Mouse (Mus musculus): ENCODE results near the gene Cubn. TPM values are rescaled to one million over a fixed set of nuclear protein-coding genes. Genes with fewer than 3 reads are reported as not detected.

Gene Cubn
- total RNA-seq, 4 experiments from 2014 or later = 0.26 to 0.49 (median 0.35) TPM

DNA sequence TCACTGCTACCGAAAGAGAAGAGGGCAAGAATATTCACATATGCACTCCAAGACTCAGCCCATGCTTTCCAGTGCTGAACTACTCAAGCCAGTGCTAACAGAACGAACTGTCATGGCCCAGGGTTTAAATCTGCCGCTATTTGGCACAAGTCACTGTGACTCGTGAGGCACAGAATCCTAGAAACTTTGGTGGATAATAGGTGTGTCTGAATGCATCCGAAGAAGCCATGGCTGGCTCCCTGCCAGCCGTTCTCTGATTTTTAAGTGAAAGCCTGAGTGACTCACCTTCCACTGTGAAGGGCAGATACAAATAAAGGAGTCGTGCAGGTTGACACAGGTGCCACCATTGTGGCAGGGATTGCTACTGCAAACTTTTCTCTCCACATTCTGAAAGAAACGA, 5.1 kb downstream of the Cubn start:
- no peak for DNase-seq (ENCODE audit: low spot score in 2 of 2)

DNA sequence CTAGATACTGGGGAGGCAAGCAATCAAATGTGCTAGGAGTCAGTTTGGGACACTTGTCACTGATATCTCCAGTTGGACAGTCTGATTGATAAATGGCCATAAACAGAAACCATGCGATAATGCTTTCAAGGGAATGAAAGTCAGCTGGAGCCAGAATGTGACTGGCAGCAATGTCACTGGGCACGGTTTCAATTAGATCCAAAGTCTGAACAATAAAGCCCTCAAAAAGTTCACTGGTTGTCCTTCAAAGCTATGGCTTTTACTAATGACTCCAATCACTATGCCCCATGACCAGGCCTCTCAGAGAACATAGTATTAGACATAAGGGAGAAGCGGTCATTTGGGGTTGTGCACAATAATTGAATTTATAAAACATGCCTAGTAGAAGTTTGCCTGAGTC, 7.0 kb downstream of the Cubn start:
- DNase-seq (ENCODE audit: low spot score in 2 of 2) = no peak

DNA sequence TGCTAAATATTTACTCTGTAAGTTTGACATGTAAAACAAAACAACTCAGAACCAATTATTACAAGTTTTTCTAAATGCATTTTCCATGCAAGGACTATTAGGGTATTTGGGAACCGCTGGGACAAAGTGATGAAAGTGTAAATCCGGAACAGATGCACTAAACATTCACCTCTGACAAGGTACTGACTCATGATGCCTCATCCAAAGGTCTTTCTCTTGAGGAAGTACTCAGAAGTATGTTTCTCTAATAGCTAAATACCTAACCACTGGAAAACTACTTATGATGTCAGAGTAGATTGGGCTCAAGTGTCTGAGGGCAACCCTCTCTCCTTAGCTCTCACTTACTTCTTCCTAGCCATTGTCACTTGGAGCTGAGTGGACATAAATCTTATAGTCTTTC, 10.9 kb downstream of the Cubn start:
- DNase-seq (ENCODE audit: low spot score in 2 of 2) = no peak

DNA sequence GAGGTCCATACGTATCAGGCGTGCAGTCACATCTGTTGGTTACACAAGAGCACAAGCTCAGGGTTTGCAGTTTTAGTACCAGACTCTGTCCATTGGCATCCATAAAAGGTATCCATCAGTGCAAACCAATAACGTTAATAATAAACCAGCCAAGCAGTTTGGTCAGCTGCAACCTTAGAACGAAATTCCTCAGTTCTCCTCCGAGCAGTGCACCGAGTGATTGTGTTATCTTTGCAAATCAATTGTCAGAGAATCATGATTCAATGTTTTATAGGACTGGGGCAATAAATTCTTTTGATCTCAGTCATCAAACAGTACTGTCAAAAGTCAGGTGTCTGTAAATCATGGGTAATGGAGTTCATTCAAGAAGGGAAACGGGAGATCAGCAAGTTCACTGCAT, 12.4 kb downstream of the Cubn start:
- no peak for DNase-seq (ENCODE audit: low spot score in 2 of 2)

DNA sequence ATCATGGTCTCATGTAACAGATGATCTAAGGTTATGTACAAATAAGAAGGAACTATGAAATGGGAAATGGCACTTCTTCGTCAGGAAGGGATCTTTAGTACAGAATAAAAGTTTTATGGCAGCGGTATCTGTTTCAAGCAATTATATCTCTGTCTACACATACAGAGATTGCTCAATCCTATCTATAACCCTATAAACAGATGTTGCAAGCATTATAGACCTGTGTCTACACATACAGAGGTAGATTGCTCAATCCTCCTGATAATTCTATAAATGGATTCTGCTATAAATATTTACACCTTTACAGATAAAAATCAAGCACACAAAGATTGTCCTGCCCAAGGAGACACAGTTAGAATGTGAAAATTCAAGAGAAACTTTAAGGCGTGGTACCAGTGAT, 21.5 kb downstream of the Cubn start:
- DNase-seq (ENCODE audit: low spot score in 2 of 2) = no peak

- DNase-seq (ENCODE audit: low spot score in 2 of 2) = no peak
Observed at GRCm38 (mm10) chr2:13469641-13470040, 22.0 kb downstream of the Cubn start.

GRCm38 (mm10) chr2:13466685-13467084, 24.9 kb downstream of the Cubn start:
- no peak for DNase-seq (ENCODE audit: low spot score in 2 of 2)

GRCm38 (mm10) chr2:13458088-13458487, 33.5 kb downstream of the Cubn start:
- DNase-seq (ENCODE audit: low spot score in 2 of 2) = no peak

DNA sequence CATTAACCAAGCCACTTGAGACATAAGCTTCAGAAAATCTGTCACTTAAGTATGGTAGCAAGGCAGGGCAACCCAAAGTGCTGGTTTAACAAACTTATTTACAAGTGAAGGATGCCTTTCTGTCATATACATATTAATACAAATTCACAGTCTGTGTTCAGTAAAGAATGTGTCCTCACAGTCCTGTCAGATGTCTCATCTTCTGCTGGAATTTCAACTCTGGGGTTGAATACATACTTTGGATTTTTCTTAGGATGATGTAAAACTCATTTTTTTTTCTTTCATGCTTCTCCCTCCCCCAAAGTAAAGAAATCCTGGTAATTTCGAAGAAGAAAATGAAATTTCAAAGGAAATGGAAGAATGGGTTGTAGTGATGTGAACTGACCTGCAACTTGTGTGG, 34.8 kb downstream of the Cubn start:
- DNase-seq (ENCODE audit: low spot score in 2 of 2) = no peak

- DNase-seq (ENCODE audit: low spot score in 2 of 2) = no peak
Observed at GRCm38 (mm10) chr2:13451495-13452491, 39.8 kb downstream of the Cubn start.

GRCm38 (mm10) chr2:13450895-13451294, 40.7 kb downstream of the Cubn start:
- no peak for DNase-seq (ENCODE audit: low spot score in 2 of 2)

- DNase-seq (ENCODE audit: low spot score in 2 of 2) = no peak
Observed at GRCm38 (mm10) chr2:13450470-13450869, 41.1 kb downstream of the Cubn start.

DNA sequence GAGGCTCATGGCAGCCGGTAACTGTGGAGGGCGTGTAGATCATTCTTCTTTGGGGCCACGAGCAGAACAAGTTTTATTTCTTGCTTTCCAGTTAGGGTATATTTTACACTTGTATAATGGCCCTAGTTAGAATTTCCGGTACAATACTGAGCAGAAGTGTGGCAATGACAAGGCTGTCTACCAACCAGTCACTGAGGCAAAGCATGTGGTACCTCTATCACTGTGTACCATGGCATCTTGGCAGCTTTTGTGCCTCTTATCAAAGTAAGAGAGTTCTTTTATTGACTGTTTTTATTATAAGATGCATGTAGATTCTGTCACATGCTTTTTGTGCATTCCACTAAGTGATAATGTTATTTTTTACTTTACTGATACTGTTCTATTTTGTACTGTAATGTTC, 46.5 kb downstream of the Cubn start:
- DNase-seq (ENCODE audit: low spot score in 2 of 2) = no peak

DNA sequence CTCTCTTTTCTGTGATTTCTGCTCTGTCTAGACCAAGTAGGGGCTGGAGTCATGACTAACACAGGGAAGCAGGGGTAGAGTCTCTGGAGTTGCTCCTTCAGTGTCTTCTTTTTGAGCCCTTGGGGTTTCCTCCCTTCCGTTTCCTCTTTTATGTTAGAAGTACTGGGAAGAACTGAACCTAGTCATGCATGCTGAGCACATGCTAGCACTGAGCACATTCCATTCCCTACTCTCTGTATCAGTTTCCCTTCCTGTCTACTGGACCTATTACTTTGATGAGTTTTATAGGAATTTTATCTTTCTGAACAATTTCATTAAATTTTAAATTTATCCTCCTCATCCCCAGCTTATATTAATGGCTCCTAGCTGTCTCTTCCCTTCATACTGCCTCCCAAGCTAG, 52.6 kb downstream of the Cubn start:
- no peak for DNase-seq (ENCODE audit: low spot score in 2 of 2)

GRCm38 (mm10) chr2:13438275-13438845, 53.3 kb downstream of the Cubn start:
- DNase-seq (ENCODE audit: low spot score in 2 of 2) = no peak

DNA sequence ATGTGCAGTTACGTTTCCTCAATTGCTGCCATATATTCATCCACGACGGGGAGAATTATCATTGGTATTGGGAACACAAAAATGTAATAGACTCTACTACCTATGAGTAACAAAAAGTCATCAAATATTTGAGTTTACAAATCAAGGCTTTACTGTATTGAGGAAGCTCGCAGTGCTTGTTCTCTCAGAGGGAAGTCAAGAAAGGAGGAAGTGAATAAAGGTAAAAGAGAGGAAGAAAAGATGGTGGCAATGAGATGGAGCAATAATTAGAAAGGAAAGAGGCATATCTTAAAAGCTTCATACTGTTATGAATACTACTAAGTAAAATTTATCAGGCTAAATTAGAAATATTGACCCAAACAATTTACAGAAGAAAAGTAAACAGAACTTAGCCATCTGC, 59.6 kb downstream of the Cubn start:
- no peak for DNase-seq (ENCODE audit: low spot score in 2 of 2)

DNA sequence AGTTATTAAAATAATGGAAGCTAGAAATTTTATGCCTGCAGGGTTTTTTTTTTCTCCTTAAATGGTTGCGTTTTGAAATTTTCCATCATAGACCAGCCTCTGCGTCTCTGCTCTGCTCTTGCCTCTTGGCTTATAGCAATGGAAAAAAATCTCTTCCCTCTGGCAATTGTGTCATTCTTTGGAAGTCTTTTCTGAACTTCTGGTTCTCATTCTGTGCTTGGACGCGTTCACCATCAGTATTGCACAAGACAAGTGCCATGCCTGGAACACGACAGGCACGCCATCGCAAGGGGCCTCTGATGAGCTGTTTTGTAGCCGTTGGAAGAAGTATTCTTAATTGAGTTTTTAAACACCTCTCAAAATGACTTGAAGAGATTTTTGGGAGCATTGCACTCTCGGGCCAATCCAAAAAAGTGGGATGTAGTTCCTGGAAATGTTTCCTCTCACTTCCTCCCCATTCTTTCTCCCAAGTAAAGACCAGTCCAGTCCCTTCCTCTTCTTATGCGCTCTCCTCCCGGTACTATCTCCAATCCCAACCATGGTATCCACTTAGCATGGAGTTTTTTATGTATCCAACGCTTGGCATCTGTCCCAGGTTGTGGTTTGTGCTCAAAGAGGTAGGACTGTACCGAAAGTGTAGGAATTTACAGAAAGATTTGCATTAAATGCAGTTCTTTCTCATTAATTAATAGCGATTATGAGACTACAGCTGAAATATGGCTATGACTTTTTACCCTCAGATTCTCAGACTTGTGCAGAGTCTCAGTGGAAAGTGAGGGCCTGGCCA, 69.4 kb downstream of the Cubn start:
- DNase-seq (ENCODE audit: low spot score in 2 of 2) = no peak

- DNase-seq (ENCODE audit: low spot score in 2 of 2) = no peak
Observed at GRCm38 (mm10) chr2:13416765-13417524, 74.7 kb downstream of the Cubn start.

DNA sequence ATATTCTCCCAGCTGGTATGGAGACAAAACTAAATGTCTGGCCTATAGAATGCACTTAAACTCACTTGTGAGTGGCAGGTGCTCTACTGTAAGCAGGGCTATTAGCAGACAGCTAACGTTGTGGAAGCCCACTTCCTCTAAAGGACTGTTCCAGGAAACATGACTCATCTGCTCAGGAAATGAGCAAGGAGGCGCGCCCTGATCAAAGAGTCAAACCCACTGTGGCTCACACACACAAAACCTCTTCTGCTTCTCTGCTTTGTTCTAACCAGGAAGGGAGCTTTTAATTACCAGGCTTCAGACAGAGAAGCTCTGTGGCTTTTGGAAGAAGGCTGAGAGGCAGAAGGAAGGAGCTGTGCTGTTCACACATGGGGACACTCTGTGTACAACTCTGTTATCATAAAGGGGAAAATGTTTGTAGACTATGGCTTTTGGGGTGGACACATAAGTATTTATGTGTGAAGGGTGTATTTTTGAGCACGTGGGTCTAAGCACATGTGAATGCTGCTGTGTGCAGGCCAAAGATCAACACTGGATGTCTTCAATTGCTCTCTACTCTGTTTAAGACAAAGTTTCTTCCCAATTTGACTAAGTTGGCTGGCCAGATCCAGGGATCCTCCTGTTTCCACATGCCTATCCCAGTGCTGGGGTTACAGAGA, 78.0 kb downstream of the Cubn start:
- DNase-seq (ENCODE audit: low spot score in 2 of 2) = no peak

- DNase-seq (ENCODE audit: low spot score in 2 of 2) = no peak
Observed at GRCm38 (mm10) chr2:13410660-13411059, 81.0 kb downstream of the Cubn start.

Measured in left cerebral cortex, adult 8-10 months (tissue).